Mouse (Mus musculus): Measurements from ENCODE around the gene Zfp809.

Zfp809 gene

GRCm38 (mm10) chr9:22262611-22263010 is 37.1 kb downstream of the Zfp809 start:
- DNase-seq = no peak

- DNase-seq = no peak
Measured at GRCm38 (mm10) chr9:22268886-22269285, 43.4 kb downstream of the Zfp809 start.

GRCm38 (mm10) chr9:22278733-22279132 is 53.2 kb downstream of the Zfp809 start:
- peak in 1 of 2 experiments; percentile 7 for DNase-seq
